Comparison of ENCODE assay signal across 9 mouse cellular contexts in genomic region chr8:112061372-112061771, GRCm38 (mm10). TPM values are rescaled to one million over a fixed set of nuclear protein-coding genes. Genes with fewer than 3 reads are reported as not detected.
DNase-seq lines count a peak whose midpoint lies in the region; TF ChIP-seq lines count a peak whose summit lies in the region.
"Had no signal": no experiment of that assay in that cellular context is flagged by ENCODE, and none has a peak within 500 bp of the region (broad histone marks: within the 10 kb centered on the region; RNA-seq: fewer than 3 reads in every experiment).

No protein-coding gene starts in this region.

- peaks cover 4% of the 10 kb centered on the region for H3K4me1 ChIP-seq in E14TG2a.4 (replicated peaks; ENCODE audit: low read depth, low read length)
- H3K4me1 ChIP-seq: megakaryocyte, embryonic 14.5 days had no signal

- peak; percentile 58 for TF ChIP-seq CTCF in E14TG2a.4 (conservative IDR thresholded peaks at IDR 0.05; ENCODE audit: low read length)

- H3K9me3 ChIP-seq in E14TG2a.4 (ENCODE audit: low read length) = no peaks in the 10 kb centered on the region
- H3K9me3 ChIP-seq: megakaryocyte, embryonic 14.5 days had no signal

- no peaks in the 10 kb centered on the region for H3K36me3 ChIP-seq in E14TG2a.4 (ENCODE audit: insufficient read depth, low read length)

- DNase-seq in adrenal gland, postnatal 10 days = peak; percentile 48
- no peak for DNase-seq in adrenal gland, postnatal 4 days (ENCODE audit: low spot score in 2 of 2)
- DNase-seq in layer of hippocampus, adult 11-12 months (ENCODE audit: low spot score) = peak; percentile 62
- no peak for DNase-seq in layer of hippocampus, postnatal 36 days
- DNase-seq in cerebellum, adult 9-11 months = peak; percentile 17
- peak; percentile 19 for DNase-seq in kidney, postnatal 10 days
- peak; percentile 79 for DNase-seq in retina, embryonic 14.5 days (ENCODE audit: low spot score)

- H3K4me3 ChIP-seq in E14TG2a.4 (replicated peaks; ENCODE audit: low read length) = no peak overlapping the region
- H3K4me3 ChIP-seq: megakaryocyte, embryonic 14.5 days had no signal

- H3K27me3 ChIP-seq in E14TG2a.4 (ENCODE audit: insufficient read depth, low read length) = peaks cover 6% of the 10 kb centered on the region
- H3K27me3 ChIP-seq: megakaryocyte, embryonic 14.5 days had no signal

RNA-seq across cellular contexts. Expression of gene Gm6793, which starts 46.5 kb away (rescaled TPM):
- total RNA-seq in adrenal gland, postnatal 10 days (2021) = under 1 TPM in 1 of 2 experiments, not detected in 1; 0.85 TPM
- total RNA-seq in adrenal gland, postnatal 4 days (2021) = not detected
- total RNA-seq in layer of hippocampus, postnatal 36 days (2021) = not detected

RNA-seq across cellular contexts. Expression of gene Terf2ip, which starts 50.2 kb away (rescaled TPM):
- 10 to 100 TPM; 15.4 to 16.1 TPM for total RNA-seq in adrenal gland, postnatal 10 days (2021)
- total RNA-seq in adrenal gland, postnatal 4 days (2021) = 10 to 100 TPM; 23.2 to 24.2 TPM
- 10 to 100 TPM; 40.0 to 41.8 TPM for total RNA-seq in layer of hippocampus, postnatal 36 days (2021)

RNA-seq across cellular contexts. Expression of gene Kars, which starts 50.2 kb away (rescaled TPM):
- total RNA-seq in adrenal gland, postnatal 10 days (2021) = 100 to 1,000 TPM; 107 to 114 TPM
- 100 to 1,000 TPM; 131 to 133 TPM for total RNA-seq in adrenal gland, postnatal 4 days (2021)
- total RNA-seq in layer of hippocampus, postnatal 36 days (2021) = 10 to 100 TPM; 74.8 to 79.1 TPM

Comparison
In these comparisons a context has a peak if more than half of its experiments do, and no peak if none do; other contexts are left out.
1. DNase-seq: peak in adrenal gland, postnatal 10 days (single experiment), layer of hippocampus, adult 11-12 months (single experiment), cerebellum, adult 9-11 months (single experiment), kidney, postnatal 10 days (single experiment) and retina, embryonic 14.5 days (single experiment); none in adrenal gland, postnatal 4 days (0 of 2) and layer of hippocampus, postnatal 36 days (0 of 2).